Mouse (Mus musculus) midbrain, embryonic 14.5 days (tissue): Measurements from ENCODE around the gene Slco3a1. TPM values are rescaled to one million over a fixed set of nuclear protein-coding genes. Genes with fewer than 3 reads are reported as not detected.
A peak's percentile ranks its signal among the peaks of the same experiment; 100 is the strongest.

ENCODE experiments used
- ATAC-seq: fragments of 200-750 bp; cut with Nextera tagmentation; 2 replicates; pipeline ENCODE4 v1.8.0; 2017; ENCODE audit warnings: moderate number of reproducible peaks, moderate library complexity; ENCODE audit not compliant: low FRiP score, low TSS enrichment
- DNase-seq: peaks from one replicate; pipeline ENCODE4 v3.0.0-alpha.2; 2015
- H3K27ac ChIP-seq: fragments of 300-500 bp; sonication (generic); replicated peaks from 2 replicates; pipeline ENCODE4 v1.5.1; 2014; ENCODE audit warnings: mild to moderate bottlenecking, low read depth, low read length, moderate library complexity
- H3K27me3 ChIP-seq: fragments of 300-500 bp; sonication (generic); 2 replicates; pipeline ENCODE4 v1.6.1; 2014; ENCODE audit warnings: low read length, control low read depth, mixed read lengths; ENCODE audit not compliant: control insufficient read depth, insufficient read depth
- H3K36me3 ChIP-seq: fragments of 300-500 bp; sonication (generic); 2 replicates; pipeline ENCODE4 v1.6.1; 2014; ENCODE audit warnings: low read length, control low read depth; ENCODE audit not compliant: control insufficient read depth, insufficient read depth
- H3K4me1 ChIP-seq: fragments of 300-500 bp; sonication (generic); 2 replicates; pipeline ENCODE4 v1.6.1; 2014; ENCODE audit warnings: mild to moderate bottlenecking, antibody characterized with exemption, low read length, control low read depth; ENCODE audit not compliant: control insufficient read depth, insufficient read depth
- H3K4me2 ChIP-seq: fragments of 300-500 bp; sonication (generic); 2 replicates; pipeline ENCODE4 v1.6.1; 2014; ENCODE audit warnings: mild to moderate bottlenecking, low read length, moderate library complexity
- H3K4me3 ChIP-seq: fragments of 300-500 bp; sonication (generic); replicated peaks from 2 replicates; pipeline ENCODE4 v1.5.1; 2014; ENCODE audit warnings: low read depth, low read length
- H3K9ac ChIP-seq: fragments of 300-500 bp; sonication (generic); replicated peaks from 2 replicates; pipeline ENCODE4 v1.6.1; 2014; ENCODE audit warnings: mild to moderate bottlenecking, low read length, moderate library complexity
- H3K9me3 ChIP-seq: fragments of 300-500 bp; sonication (generic); 2 replicates; pipeline ENCODE4 v1.6.1; 2016; ENCODE audit warnings: low read length, control low read depth, mixed read lengths; ENCODE audit not compliant: control insufficient read depth
- WGBS: fragments of 180-500 bp; shearing (Covaris S2); extraction: QIAGEN DNeasy Blood & Tissue Kit; methylation state at CpG from one replicate; pipeline ENCODE4 v1.1.7; 2014; 5-methylcytosine and 5-hydroxymethylcytosine counted together
- polyA plus RNA-seq: library from polyadenylated mRNA; unstranded; fragments of >200 nt; fragmentation: Nextera tagmentation; extraction: Ambion mirVana; gene quantifications from 2 replicates; pipeline ENCODE4 v1.2.1, GENCODE M21; 2014

The Slco3a1 gene
- polyA plus RNA-seq, 1 experiment from 2014 or later = 18.9 TPM

GRCm38 (mm10) chr7:74327716-74328115, 226.9 kb downstream of the Slco3a1 start:
- H3K36me3 ChIP-seq = no peaks in the 10 kb centered on the region
- no peak overlapping the region for H3K27ac ChIP-seq
- no peaks in the 10 kb centered on the region for H3K27me3 ChIP-seq
- no peaks in the 10 kb centered on the region for H3K9me3 ChIP-seq
- peaks cover 25% of the 10 kb centered on the region for H3K4me1 ChIP-seq
- no peak for DNase-seq
- WGBS = 90% methylated on average over 5 of the region's 5 CpGs
- no peak overlapping the region for H3K4me3 ChIP-seq
- no peak for ATAC-seq
- no peak overlapping the region for H3K9ac ChIP-seq
- H3K4me2 ChIP-seq = no peak overlapping the region

GRCm38 (mm10) chr7:74325052-74325451, 229.5 kb downstream of the Slco3a1 start:
- peak; percentile 71 for DNase-seq
- 39% methylated on average over 8 of the region's 8 CpGs for WGBS
- ATAC-seq = peak; percentile 57

GRCm38 (mm10) chr7:74323683-74324082, 230.9 kb downstream of the Slco3a1 start:
- H3K4me1 ChIP-seq = peaks cover 31% of the 10 kb centered on the region
- 67% methylated on average over 5 of the region's 5 CpGs for WGBS
- no peak overlapping the region for H3K9ac ChIP-seq
- ATAC-seq (no peak), DNase-seq (peak; percentile 45)
- H3K4me3 ChIP-seq = no peak overlapping the region
- peak overlapping the region; percentile 60; the same call in 1 of the 2 replicates for H3K27ac ChIP-seq
- H3K36me3 ChIP-seq = no peaks in the 10 kb centered on the region
- H3K9me3 ChIP-seq = no peaks in the 10 kb centered on the region
- no peak overlapping the region for H3K4me2 ChIP-seq
- H3K27me3 ChIP-seq = no peaks in the 10 kb centered on the region

More at GRCm38 (mm10) chr7:74325052-74325451, 229.5 kb downstream of the Slco3a1 start:
- no peaks in the 10 kb centered on the region for H3K36me3 ChIP-seq
- peak overlapping the region; percentile 41; the same call in 1 of the 2 replicates for H3K27ac ChIP-seq
- H3K9ac ChIP-seq = no peak overlapping the region
- no peaks in the 10 kb centered on the region for H3K9me3 ChIP-seq
- H3K4me3 ChIP-seq = no peak overlapping the region
- no peak overlapping the region for H3K4me2 ChIP-seq
- H3K4me1 ChIP-seq = peaks cover 31% of the 10 kb centered on the region
- no peaks in the 10 kb centered on the region for H3K27me3 ChIP-seq

- H3K27me3 ChIP-seq = no peaks in the 10 kb centered on the region
- no peaks in the 10 kb centered on the region for H3K9me3 ChIP-seq
- H3K4me3 ChIP-seq = no peak overlapping the region
- DNase-seq (peak; percentile 61), ATAC-seq (0 out of 2 replicates have a peak, but pooled peaks have one; percentile 23)
- peak overlapping the region; percentile 60 for H3K27ac ChIP-seq
- H3K4me2 ChIP-seq = no peak overlapping the region
- no peaks in the 10 kb centered on the region for H3K36me3 ChIP-seq
- H3K4me1 ChIP-seq = peaks cover 31% of the 10 kb centered on the region
- no peak overlapping the region for H3K9ac ChIP-seq
Measured at GRCm38 (mm10) chr7:74323194-74323593, 231.4 kb downstream of the Slco3a1 start.

GRCm38 (mm10) chr7:74320635-74321034, 233.9 kb downstream of the Slco3a1 start:
- no peak overlapping the region for H3K4me2 ChIP-seq
- no peaks in the 10 kb centered on the region for H3K36me3 ChIP-seq
- 92% methylated on average over 5 of the region's 5 CpGs for WGBS
- no peaks in the 10 kb centered on the region for H3K9me3 ChIP-seq
- no peak for DNase-seq
- H3K4me3 ChIP-seq = no peak overlapping the region
- no peaks in the 10 kb centered on the region for H3K27me3 ChIP-seq
- no peak for ATAC-seq
- peaks cover 31% of the 10 kb centered on the region for H3K4me1 ChIP-seq
- H3K9ac ChIP-seq = no peak overlapping the region
- no peak overlapping the region for H3K27ac ChIP-seq

GRCm38 (mm10) chr7:74315836-74316435, 238.6 kb downstream of the Slco3a1 start:
- peaks cover 5% of the 10 kb centered on the region; the same call in 1 of the 2 replicates for H3K4me1 ChIP-seq
- ATAC-seq (no peak), DNase-seq (peak; percentile 35)
- H3K27ac ChIP-seq = no peak overlapping the region
- no peak overlapping the region for H3K9ac ChIP-seq
- 73% methylated on average over 3 of the region's 3 CpGs for WGBS
- no peak overlapping the region for H3K4me3 ChIP-seq
- H3K9me3 ChIP-seq = no peaks in the 10 kb centered on the region
- H3K4me2 ChIP-seq = no peak overlapping the region
- H3K36me3 ChIP-seq = no peaks in the 10 kb centered on the region
- H3K27me3 ChIP-seq = no peaks in the 10 kb centered on the region

GRCm38 (mm10) chr7:74314276-74314675, 240.3 kb downstream of the Slco3a1 start:
- H3K4me1 ChIP-seq = peaks cover 5% of the 10 kb centered on the region; the same call in 1 of the 2 replicates
- H3K9ac ChIP-seq = no peak overlapping the region
- H3K27me3 ChIP-seq = no peaks in the 10 kb centered on the region
- DNase-seq (no peak), ATAC-seq (no peak)
- 89% methylated on average over 1 of the region's 1 CpGs for WGBS
- H3K9me3 ChIP-seq = no peaks in the 10 kb centered on the region
- no peaks in the 10 kb centered on the region for H3K36me3 ChIP-seq
- H3K4me3 ChIP-seq = no peak overlapping the region
- H3K4me2 ChIP-seq = no peak overlapping the region
- no peak overlapping the region for H3K27ac ChIP-seq

GRCm38 (mm10) chr7:74313279-74314105, 241.1 kb downstream of the Slco3a1 start:
- no peak overlapping the region for H3K4me2 ChIP-seq
- H3K27ac ChIP-seq = 0 out of 2 replicates have a peak overlapping the region, but pooled peaks have one; percentile 10
- 71% methylated on average over 6 of the region's 6 CpGs for WGBS
- H3K36me3 ChIP-seq = no peaks in the 10 kb centered on the region
- H3K27me3 ChIP-seq = no peaks in the 10 kb centered on the region
- no peak overlapping the region for H3K9ac ChIP-seq
- no peak overlapping the region for H3K4me3 ChIP-seq
- peaks cover 5% of the 10 kb centered on the region; the same call in 1 of the 2 replicates for H3K4me1 ChIP-seq
- H3K9me3 ChIP-seq = no peaks in the 10 kb centered on the region
- ATAC-seq = no peak; the same call in 1 of the 2 replicates
- DNase-seq = peak; percentile 48
